Mouse (Mus musculus): ENCODE measurements around the gene Actl11. TPM values are rescaled to one million over a fixed set of nuclear protein-coding genes. Genes with fewer than 3 reads are reported as not detected.

Gene Actl11
- polyA plus RNA-seq, 1 experiment: not detected

DNA sequence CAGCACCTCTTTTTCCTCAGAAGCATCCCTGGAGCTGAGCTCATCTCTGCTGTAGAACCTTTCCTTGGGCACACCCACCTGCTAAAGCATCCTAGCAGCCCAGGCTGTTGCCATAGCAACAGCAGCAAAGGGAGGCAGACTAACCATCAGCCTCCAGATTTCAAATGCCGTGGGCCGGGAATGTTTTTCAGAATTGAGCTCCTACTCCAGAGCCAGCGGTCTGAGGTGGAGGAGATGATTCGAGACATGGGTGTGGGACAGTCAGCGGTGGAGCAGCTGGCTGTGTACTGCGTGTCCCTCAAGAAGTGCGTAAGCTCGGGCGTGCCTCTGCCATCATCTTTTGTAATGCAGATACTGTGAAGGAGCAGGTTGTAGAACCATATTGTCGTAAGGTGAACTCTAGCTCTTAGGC is 33.1 kb downstream of the Actl11 start:
- DNase-seq (ENCODE audit: low spot score): no peak

DNA sequence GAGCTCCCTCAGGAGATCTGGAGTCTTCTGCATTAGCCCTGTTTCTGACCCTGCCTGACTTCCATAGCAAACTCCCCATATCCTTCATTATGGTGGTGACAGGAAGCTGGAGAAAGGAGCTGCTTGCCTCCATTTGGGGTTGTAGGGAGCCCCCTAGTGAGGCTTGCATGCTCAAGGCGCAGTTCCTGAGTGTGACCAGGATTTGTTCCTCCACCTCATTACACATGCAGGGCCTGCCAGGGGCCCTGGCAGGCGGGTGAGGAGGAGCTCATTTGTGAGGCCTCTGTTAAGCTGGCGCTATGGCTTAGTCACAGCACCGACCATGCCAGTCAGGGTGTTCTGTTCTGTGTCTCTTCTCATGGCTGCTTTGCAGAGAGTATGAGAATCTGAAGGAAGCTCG is 33.6 kb downstream of the Actl11 start:
- DNase-seq (ENCODE audit: low spot score): no peak

DNA sequence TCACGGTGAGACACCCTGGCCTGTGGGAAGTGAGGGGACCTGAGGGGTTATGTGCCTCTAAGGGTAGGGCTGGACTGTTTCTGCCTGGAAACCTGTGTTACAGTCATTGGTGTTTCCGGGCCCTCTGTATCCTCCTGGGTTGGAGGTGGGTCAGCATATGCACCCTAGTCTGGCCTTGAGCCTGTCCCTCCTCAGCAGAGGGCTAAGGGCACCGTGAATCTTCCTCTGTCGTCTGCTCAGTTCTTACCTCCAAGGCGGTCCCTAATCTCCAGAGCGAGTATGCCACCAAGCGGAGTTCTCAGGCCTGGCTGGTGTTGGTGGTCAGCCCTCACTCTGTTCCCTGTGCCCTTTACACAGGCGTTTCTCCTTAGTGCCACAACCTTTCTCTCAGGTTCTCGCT is 34.6 kb downstream of the Actl11 start:
- no peak for DNase-seq (ENCODE audit: low spot score)

DNA sequence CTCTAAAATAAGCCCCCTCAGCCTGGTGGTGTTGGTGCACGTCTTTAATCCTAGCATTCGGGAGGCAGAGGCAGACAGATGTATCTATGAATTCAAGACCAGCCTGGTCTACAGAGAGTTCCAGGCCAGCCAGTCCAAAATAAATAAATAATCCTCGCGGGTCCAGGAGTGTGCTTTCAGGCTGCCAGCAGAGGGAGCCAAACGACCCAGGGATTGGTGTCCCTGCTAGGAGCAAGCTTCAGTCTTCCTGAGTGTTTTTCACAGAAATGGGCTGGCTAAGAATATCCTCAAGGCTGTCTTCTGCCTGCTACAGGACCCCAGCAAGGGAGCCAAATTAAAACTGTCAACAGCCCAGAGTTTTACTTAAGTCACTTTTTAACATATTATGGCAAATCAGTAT is 35.4 kb downstream of the Actl11 start:
- peak; percentile 45 for DNase-seq (ENCODE audit: low spot score)

DNA sequence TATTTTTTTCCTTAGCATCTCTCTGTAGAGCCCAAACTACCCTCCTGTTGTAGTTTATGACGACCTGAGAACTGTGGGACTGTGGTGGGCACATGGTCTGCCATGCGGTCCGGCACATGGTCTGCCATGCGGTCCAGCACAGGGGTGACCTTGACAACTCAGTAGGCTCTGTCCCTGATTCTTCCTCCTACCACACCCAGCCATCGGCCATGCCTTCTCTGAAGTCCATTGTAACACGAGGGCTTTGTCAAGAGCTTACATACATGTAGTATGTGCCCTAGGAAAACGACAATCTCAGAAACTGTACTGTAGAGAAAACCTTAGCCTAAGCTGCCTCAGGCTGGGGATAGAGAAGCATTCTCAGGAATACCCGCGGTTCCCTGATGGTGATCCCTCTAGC is 36.4 kb downstream of the Actl11 start:
- no peak for DNase-seq (ENCODE audit: low spot score)

- no peak for DNase-seq (ENCODE audit: low spot score)
Observed at GRCm38 (mm10) chr9:107966676-107967075, 38.4 kb downstream of the Actl11 start.

GRCm38 (mm10) chr9:107967437-107967836 is 39.2 kb downstream of the Actl11 start:
- no peak for DNase-seq (ENCODE audit: low spot score)

- no peak for DNase-seq (ENCODE audit: low spot score)
Observed at GRCm38 (mm10) chr9:107968531-107968930, 40.3 kb downstream of the Actl11 start.

- no peak for DNase-seq (ENCODE audit: low spot score)
Observed at GRCm38 (mm10) chr9:107970311-107970710, 42.0 kb downstream of the Actl11 start.

- DNase-seq (ENCODE audit: low spot score): no peak
Observed at GRCm38 (mm10) chr9:107971690-107972541, 43.6 kb downstream of the Actl11 start.

DNA sequence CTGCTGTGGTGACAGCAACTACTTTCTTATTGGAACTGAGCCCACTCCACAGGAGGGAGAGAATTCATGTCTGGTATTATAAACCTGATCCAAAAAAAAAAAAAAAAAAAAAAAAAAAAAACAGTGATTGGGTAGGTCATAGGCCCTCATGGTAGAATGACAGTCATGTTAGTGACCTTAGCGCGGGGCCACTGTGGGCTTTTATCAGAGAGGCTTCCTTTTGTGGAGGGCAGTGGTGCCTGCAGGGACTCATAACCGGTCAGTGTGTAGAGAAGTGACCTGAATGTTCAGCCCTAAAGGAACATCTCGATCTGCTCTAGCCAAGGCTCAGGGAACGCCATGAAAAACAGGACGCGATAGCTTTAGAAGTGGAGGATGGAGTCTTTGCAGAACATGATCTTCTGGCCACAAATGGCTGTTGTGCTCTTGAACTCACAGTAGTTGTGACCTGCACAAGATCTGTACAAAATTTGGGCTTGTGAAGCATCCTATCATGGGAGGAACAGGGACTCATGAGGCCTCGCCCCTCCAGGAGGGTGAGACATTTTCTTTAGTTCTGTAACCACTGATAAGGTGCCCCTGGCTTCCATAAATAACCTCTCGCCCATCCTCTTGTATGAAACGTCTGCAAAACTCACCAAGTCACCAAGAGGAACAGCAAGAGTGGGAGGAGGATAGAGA is 46.4 kb downstream of the Actl11 start:
- no peak for DNase-seq (ENCODE audit: low spot score)

DNA sequence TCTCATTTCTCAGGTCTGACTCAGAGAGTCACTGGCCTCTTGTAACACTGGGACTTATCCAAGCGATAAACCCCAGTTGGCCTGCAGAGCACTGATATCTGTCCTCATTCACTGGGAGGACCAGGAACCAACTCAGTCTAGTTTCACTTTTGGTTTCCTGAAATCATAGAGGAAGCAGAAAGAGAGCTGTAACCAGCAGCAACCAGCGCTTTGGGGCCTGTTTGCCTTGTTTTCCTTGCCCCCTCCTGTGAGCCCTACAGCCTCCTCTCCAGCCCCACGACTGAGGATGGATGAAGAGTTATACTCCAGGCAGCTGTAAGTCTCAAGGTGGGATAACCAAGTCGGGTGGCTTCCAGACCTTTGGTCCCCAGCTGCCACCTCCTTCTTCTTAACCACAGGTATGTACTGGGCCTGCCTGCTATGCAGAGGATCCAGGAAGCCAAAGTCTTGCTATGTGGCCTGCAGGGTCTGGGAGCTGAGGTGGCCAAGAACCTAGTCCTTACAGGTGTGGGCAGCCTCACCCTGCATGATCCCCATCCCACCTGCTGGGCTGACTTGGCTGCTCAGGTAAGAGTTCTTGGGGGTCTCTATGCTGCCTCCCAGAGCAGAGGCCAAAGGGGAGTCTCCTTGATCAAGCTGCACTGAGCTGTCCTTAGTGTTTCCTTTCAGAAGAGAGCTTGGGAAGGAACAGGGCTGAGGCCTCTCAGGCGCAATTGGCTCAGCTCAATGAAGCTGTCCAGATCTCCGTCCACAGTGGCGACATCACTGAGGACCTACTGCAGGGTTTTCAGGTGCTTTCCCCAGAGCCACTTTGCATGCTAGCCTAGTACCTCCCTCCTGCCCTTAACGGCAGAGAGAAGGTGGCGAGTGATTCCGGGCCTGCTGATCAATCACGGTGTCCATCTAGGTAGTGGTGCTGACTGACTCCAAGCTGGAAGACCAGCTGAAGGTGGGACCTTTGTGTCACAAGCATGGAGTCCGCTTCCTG is 47.4 kb downstream of the Actl11 start, which contains the start of gene Uba7:
Uba7 (plus strand) TSS at position 107 of the 988 bp plus-strand sequence.
- DNase-seq (ENCODE audit: low spot score): no peak

DNA sequence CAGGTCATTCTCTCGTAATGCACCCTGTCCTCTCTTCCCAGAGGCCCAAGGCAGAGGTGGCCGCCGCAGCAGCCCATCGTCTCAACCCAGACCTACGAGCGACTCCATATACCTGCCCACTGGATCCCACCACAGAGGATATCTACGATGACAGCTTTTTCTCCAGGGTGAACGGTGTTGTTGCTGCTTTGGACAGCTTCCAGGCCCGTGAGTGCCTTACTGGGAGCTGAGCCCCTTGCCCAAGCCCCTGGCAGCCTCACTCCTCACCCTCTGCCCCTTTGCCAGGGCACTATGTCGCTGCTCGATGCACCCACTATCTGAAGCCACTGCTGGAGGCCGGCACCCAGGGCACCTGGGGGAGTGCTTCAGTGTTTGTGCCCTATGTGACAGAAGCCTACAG is 50.5 kb downstream of the Actl11 start:
- no peak for DNase-seq (ENCODE audit: low spot score)

Other genes starting within 250 kb of the Actl11 start
- 0.06 TPM in 1 of 2 replicates, not detected in the other for gene Gnat1, start 248.8 kb upstream of the Actl11 start, polyA plus RNA-seq (2012; rRNA removed)
- gene Sema3f, start 218.0 kb upstream of the Actl11 start, polyA plus RNA-seq (2012; rRNA removed): 110 and 111 TPM in 2 replicates
- 105 and 116 TPM in 2 replicates for gene Rbm5, start 157.5 kb upstream of the Actl11 start, polyA plus RNA-seq (2012; rRNA removed)
- gene Rbm6, start 55.2 kb upstream of the Actl11 start, polyA plus RNA-seq (2012; rRNA removed): 52.9 and 53.1 TPM in 2 replicates
- gene Mon1a, start 40.3 kb upstream of the Actl11 start, polyA plus RNA-seq (2012; rRNA removed): 33.2 and 35.4 TPM in 2 replicates
- 39.2 and 55.3 TPM in 2 replicates for gene Mst1r, start 21.6 kb upstream of the Actl11 start, polyA plus RNA-seq (2012; rRNA removed)
- gene Camkv, start 7.2 kb downstream of the Actl11 start, polyA plus RNA-seq (2012; rRNA removed): 0.12 and 0.15 TPM in 2 replicates
- 0.59 and 1.1 TPM in 2 replicates for gene Traip, start 21.7 kb downstream of the Actl11 start, polyA plus RNA-seq (2012; rRNA removed)
- gene Uba7, start 47.0 kb downstream of the Actl11 start, polyA plus RNA-seq (2012; rRNA removed): 62.1 and 75.1 TPM in 2 replicates
- gene Gm20661, start 54.6 kb downstream of the Actl11 start, polyA plus RNA-seq (2012; rRNA removed): 0.19 and 0.39 TPM in 2 replicates
- 8.6 and 11.0 TPM in 2 replicates for gene Inka1, start 57.4 kb downstream of the Actl11 start, polyA plus RNA-seq (2012; rRNA removed)
- gene Cdhr4, start 64.0 kb downstream of the Actl11 start, polyA plus RNA-seq (2012; rRNA removed): 0.80 and 0.93 TPM in 2 replicates
- 2.1 and 2.5 TPM in 2 replicates for gene Gm20662, start 67.9 kb downstream of the Actl11 start, polyA plus RNA-seq (2012; rRNA removed)
- gene Ip6k1, start 74.0 kb downstream of the Actl11 start, polyA plus RNA-seq (2012; rRNA removed): 84.3 and 90.7 TPM in 2 replicates
- gene Gmppb, start 120.8 kb downstream of the Actl11 start, polyA plus RNA-seq (2012; rRNA removed): 18.8 and 23.9 TPM in 2 replicates
- 2.3 and 2.6 TPM in 2 replicates for gene Amigo3, start 124.7 kb downstream of the Actl11 start, polyA plus RNA-seq (2012; rRNA removed)
- gene Mst1, start 152.0 kb downstream of the Actl11 start, polyA plus RNA-seq (2012; rRNA removed): 5.6 and 6.2 TPM in 2 replicates
- 54.6 and 60.6 TPM in 2 replicates for gene Rnf123, start 154.9 kb downstream of the Actl11 start, polyA plus RNA-seq (2012; rRNA removed)
- 58.4 and 64.1 TPM in 2 replicates for gene Apeh, start 166.1 kb downstream of the Actl11 start, polyA plus RNA-seq (2012; rRNA removed)